Mouse (Mus musculus): ENCODE data around the gene Trank1. TPM values are rescaled to one million over a fixed set of nuclear protein-coding genes. Genes with fewer than 3 reads are reported as not detected.

Trank1 gene
- polyA plus RNA-seq, 1 experiment = not detected

DNA sequence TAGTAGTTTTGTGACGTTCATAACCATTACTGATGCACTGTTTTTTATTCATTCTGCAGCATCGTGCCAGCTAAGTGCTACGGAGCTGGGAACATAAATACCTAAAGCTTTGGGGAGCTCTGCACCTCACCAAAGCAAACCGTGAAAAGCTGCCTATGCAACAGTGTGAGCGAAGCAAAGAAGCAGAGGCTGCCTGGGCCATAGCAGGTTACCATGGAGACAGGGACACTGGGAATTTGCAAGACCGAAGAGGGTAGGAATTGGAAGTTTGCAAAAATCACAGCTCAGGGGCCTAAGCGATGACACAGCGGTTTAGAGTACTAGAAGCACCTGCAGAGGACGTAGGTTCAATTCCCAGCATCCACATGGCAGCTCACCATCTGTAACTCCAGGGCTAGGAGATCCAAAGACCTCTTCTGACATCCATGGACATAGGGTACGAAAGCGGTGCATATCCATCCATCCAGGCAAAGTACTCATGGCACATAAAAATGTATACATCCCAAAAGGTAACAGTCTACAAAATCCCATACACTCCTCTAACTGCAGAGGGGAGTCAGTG, 20.9 kb upstream of the Trank1 start:
- no peak for TF ChIP-seq GATA1 (IDR thresholded peaks at IDR 0.05; ENCODE audit: low read length)

DNA sequence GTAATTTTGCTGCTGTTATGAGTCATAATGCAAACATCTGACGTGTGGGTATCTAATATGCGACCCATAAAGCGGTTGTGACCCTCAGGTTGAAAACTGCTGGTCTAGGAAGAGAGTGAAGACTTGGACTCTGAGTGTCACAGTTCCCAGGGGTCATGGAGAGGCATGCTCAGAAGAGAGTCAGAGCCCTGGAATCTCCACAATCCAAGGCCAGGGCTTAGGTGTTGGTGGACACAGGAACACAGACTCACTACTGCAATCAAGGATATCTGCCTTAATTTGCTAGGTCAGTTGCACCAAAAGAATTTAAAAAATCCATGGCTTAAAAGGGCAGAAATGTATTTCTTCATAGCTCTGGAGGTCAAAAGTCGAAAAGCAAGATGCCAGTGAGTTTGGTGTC, 18.3 kb upstream of the Trank1 start:
- TF ChIP-seq GATA1 (IDR thresholded peaks at IDR 0.05; ENCODE audit: low read length) = no peak

DNA sequence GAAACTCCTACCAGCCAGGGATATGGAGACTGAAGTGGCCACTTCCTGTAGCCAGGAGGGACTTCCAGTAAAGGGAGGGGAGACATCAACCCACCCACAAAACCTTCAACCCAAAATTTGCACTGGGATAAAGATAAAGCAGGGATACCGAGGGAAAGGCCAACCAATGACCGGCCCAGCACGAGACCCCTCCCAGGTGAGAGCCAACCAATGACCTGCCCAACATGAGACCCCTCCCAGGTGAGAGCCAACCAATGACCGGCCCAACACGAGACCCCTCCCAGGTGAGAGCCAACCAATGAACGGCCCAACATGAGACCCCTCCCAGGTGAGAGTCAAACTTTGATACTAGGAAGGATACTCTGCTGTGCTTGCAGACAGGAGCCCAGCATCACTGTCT, 16.6 kb upstream of the Trank1 start:
- no peak for TF ChIP-seq GATA1 (IDR thresholded peaks at IDR 0.05; ENCODE audit: low read length)

DNA sequence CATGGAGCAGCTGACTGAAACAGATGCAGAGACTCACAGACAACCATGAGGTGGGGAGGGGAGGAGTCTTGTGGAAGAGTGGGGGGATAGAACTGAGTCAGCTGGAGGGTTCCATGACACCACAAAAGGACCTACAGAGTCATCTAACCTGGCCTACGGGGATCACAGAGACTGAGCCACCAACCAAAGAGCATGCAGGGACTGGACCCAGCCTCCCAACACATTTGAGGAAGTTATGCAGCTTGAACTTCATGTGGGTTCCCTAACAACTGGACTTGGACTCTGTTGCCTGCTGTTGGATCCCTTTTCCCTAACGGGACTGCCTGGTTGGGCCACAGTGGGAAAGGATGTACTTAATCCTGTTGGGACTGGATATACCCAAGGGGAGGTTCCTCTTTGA, 16.2 kb upstream of the Trank1 start:
- TF ChIP-seq GATA1 (IDR thresholded peaks at IDR 0.05; ENCODE audit: low read length) = no peak

DNA sequence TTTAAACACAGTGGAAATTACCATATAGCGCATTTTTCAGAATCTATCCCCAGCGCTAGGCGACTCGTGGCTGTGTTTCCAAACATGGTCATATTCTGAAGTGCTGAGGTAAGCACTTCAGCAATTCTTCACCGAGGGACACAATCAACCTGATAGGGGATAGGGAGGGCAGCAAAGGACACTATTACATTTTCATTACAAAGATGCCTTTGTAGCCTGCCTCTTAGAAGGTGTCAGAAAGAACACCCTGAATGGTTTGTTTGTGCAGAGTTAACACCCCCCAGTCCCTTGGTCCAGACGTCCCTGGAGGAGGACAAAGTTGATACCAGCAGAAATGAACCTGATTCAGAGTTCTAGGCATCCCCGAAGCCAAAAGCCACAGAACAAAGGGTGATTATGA, 15.1 kb upstream of the Trank1 start:
- no peak for TF ChIP-seq GATA1 (IDR thresholded peaks at IDR 0.05; ENCODE audit: low read length)

DNA sequence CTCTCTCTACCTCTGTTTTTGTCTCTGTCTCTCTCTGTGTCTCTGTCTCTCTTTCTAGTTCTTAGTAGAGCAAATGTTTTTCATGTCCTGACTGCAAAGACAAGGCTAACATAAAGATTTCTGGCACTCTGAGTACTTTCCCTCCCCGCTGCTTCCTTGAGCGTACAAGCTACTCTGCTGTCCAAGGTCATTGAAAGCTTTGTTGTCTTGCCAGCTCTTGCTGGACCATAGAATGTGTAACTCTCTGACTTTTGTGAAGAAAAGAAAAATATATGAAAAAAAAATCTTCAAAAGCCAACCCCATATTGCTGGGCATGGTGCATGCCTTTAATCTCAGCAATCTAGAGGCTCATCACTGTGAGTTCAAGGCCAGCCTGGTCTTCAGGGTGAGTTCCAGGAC, 12.9 kb upstream of the Trank1 start:
- TF ChIP-seq GATA1 (IDR thresholded peaks at IDR 0.05; ENCODE audit: low read length) = no peak

DNA sequence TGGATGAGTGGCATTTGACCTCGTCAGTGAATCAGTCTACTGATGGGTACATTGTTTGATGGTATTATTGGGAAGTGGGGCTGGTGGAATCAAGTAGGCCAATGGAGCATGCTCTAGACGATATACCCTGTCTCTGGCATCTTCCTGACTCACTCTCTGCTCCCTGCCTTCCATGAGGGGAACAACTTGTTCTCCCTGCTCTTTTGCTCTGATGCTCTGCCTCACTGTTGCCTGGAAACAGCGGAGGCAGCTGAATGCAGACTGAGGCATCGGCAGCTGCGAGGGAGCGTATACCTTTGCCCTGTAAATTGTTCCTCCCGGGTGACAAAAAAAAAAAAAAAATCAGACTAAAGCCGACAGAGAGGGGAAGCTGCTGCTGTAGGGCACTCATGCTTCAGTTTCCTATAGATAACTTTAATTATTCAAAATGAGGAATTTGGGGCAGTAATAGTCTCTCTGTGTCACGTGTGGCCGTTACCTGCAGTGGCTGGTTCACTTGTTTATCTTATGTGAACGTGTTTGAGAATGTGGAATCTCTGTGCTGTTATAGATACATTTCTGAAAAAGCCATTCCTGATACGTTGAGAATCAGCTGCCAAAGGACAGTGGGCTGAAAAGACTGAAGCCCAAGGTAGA, 9.2 kb upstream of the Trank1 start:
- TF ChIP-seq GATA1 (IDR thresholded peaks at IDR 0.05; ENCODE audit: low read length) = no peak

DNA sequence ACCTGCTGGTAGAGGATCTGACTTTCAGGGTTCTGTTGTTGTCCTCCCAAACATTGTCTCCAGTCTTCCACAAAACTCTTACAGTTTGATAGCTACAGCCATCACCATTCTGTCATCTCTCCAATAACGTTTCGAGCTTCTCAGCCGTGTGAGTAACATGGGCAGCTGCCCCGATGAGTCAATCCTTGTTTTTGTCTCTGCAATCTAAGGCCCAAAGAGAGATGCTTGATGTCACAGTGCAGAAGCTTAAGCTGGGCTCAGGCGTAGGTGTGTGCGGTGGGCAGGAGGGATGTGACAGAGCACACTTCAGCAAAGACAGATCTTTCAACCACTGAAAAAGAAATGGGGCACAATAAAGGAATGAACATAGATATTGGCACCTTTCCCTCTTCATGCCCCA, 7.5 kb upstream of the Trank1 start:
- TF ChIP-seq GATA1 (IDR thresholded peaks at IDR 0.05; ENCODE audit: low read length) = no peak

DNA sequence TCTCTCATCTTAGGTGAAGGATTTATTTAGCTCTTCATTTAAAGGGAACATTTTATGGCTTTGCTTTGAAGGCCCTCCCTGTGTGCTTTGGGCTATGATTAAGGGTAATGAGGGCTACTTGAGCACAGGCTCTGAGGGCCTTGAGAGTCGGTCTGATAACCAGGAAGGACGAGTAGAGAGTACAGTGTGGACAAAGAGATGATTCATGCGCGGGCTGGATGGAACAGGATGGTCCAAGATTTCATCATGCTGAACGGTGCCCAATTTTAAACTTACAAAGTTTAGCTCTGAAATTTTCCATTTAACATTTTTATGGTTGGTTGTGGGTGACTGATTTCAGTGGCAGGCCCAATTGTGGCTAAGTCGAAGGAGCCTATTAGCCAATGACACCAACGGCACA, 5.4 kb upstream of the Trank1 start:
- no peak for TF ChIP-seq GATA1 (IDR thresholded peaks at IDR 0.05; ENCODE audit: low read length)

DNA sequence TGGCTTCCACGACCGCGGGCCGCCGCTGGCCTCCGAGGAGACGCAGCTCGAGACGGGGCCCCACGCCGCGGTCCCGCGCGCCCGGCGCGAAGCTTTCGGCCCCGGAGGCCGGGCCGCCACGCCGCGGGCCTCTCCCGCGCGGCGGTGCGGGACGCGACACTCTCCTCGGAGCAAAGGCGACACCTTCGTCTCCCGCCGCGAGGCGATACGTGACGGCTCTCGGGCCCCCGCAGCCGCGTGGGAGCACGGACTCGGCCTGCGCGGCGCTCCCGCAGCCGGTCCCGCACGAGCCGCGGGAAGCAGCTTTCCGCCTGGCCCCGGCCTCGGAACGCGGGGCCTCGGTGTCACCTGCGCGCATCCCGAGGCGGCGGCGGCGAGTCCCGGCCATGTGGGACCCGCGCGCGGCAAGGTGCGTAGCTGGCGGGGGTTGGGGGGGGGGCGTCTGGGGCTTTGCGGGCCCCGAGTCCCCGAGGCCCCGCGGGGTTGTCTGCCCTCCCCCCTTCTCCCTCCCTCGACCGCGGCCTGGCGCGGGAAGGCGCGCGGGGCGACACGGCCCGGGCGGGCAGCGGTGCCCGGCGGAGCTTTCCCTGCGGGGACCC, 403 bp downstream of the Trank1 start:
- no peak for TF ChIP-seq GATA1 (IDR thresholded peaks at IDR 0.05; ENCODE audit: low read length)

DNA sequence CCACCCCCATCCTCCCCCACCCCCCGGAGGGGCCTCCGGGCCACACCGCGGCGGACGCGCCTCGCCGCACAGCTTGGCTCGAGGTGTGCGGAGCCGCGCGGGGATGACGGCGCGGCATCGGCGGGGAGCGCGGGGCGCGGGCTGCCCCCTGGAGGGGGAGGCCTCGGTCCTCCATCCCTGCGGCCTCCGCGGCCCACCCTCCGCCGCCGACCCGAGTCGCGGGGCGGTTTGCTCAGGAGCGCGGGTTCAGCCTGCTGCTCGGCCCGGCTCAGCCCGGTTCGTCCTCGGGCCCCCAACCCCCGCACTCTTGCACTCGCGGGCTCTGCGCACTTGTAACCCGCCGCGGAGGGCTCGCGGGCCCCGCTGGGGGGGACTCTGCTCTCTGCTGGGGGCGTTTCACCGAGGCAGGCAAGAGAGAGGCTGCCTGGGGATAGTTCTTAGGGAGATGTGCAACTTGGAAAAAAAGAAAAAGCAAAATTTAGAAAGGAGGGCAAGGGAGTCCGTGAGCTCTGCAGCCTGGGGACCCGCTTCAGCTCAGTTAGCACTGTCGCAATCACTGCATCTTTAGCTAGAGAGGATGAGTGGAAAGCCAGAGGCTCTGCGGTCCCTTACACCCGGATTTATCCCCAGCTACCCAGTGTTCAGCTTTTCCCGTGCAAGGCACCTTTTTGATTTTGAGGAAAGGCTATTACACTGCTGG, 1.1 kb downstream of the Trank1 start:
- TF ChIP-seq GATA1 (IDR thresholded peaks at IDR 0.05; ENCODE audit: low read length) = no peak

DNA sequence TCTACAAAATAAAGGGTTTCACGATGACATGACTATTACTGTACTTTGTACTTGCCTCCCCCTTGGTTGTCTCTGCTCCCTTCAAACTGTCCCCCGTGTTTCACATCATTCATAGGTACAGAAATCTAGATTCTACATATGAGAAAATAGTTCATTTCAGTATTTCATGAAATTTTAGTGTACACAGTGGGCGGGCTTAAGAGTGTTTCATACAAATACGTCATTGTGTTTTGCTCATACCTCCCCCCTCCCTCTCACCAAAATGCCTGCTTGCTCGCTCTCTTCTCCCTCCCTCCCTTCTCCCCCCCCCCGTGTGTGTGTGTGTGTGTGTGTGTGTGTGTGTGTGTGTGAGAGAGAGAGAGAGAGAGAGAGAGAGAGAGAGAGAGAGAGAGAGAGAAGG, 1.8 kb downstream of the Trank1 start:
- no peak for TF ChIP-seq GATA1 (IDR thresholded peaks at IDR 0.05; ENCODE audit: low read length)

DNA sequence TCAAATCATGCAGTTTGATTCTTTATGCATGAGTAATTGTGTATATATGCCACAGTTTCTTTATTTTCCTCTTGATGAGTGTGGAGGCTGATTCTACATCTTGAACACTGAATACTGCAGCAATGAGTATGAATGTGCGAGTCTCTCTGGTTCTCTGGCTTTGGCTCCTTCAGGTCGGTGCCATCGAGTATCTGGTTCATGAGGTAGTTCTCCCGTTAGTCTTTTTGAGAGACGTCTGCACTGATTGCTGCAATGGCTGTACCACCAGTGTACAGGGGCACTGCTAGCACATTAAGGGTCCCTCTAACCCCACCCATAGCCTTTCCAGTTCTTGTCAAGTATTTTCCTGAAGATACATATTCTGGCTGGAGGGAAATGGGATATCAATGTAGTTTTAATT, 2.3 kb downstream of the Trank1 start:
- TF ChIP-seq GATA1 (IDR thresholded peaks at IDR 0.05; ENCODE audit: low read length) = no peak

DNA sequence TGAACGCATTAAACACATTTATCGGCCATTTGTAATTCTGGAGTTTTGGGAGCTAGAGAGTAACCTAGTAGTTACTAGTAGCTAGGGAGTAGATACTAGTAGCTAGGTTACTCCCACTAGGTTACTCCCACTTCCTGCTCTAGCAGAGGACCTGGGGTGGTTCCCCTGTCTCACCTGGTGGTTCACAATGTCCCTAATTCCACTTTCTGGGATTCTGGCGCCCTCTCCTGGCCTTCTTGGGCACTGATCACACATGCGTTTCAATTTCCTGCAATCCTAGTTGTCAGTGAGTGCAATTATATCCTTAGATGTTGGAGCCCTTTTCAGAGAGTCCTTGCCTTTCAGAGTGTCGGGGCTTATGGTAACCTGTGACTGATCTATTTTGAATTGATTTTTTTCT, 2.7 kb downstream of the Trank1 start:
- TF ChIP-seq GATA1 (IDR thresholded peaks at IDR 0.05; ENCODE audit: low read length) = no peak

DNA sequence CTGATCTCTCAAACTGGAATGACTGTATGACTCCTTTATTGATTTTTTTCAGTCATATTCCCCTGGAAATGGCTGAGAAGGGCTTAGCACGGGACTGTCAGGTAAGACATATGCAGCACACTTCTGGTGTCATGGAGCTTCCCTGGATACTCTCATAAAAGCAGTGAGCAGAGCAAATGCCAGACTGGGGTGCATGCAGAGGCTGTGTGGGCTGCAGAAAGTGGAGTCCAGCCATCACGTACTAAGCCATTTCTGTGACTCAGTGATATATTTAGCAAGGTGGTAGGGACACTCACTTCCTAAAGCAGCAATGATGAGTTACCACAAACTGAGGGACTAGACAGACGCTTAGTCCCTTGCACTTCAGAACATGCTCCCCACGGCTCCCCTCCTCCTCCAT, 9.4 kb downstream of the Trank1 start:
- TF ChIP-seq GATA1 (IDR thresholded peaks at IDR 0.05; ENCODE audit: low read length) = no peak

DNA sequence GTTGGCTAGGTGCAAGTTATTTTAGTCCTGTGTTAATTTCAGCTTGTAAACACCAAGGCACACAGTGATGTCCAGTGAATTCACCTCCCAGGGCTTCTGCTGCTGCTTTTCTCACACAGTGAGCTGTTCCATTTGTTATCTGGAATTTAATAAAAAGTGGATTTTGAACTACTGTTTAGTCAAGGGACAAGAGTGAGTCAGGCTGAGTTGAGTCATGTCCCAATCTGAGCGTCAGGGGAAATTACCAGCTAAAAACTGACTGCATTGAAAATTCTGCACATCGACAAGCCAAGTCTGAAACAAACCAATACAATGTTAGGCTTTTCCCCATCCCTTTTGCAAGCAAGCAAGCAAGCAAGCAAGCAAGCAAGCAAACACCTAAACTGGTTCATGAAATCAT, 13.3 kb downstream of the Trank1 start:
- TF ChIP-seq GATA1 (IDR thresholded peaks at IDR 0.05; ENCODE audit: low read length) = no peak

DNA sequence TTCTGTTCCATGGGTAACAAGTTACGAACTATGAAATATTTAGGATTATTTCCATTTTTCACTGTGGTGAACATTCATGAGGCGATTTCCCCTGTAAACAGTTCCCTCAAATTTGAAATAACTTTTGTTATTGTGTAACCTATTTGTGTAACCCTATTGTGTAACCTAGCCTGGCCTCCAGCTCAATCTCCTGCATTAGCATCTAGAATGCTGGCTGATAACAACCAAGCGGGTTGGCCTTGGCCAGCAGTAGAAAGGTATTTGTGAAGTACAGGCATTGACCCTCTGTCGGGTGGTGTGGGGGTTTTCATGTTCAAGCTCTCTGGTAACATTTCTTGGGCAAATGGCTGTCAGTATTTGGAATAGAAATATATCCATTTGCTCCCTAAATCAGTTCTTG, 18.3 kb downstream of the Trank1 start:
- TF ChIP-seq GATA1 (IDR thresholded peaks at IDR 0.05; ENCODE audit: low read length) = no peak
